Mouse (Mus musculus): ENCODE results near the gene Fgd6. TPM values are rescaled to one million over a fixed set of nuclear protein-coding genes. Genes with fewer than 3 reads are reported as not detected.

Gene Fgd6
- total and polyA plus RNA-seq, 3 experiments = 1.2 to 2.8 TPM; not detected in 1

DNA sequence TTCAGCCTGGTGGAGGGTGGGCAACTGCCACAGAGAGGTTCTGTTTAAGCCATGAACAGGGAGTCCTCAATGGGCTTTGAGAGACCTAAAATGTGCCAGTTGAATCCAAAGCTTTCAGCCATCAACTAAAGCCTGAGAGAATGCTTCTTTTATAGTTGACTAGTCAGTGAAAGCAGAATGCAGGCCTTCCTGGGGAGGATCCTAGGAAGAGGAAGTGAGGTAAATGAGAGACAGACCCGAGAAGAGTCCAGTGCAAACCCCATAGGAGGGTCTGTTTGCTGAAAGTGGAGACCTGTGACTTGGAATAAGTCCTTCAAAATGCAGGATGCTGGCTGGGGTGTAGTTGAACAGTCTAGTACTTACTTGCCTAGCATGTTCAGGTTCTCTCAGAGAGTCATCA, 11.2 kb downstream of the Fgd6 start:
- H3K79me2 ChIP-seq (ENCODE audit: control insufficient read depth, insufficient read depth, low read length, poor library complexity) = no peaks in the 10 kb centered on the region
- no peaks in the 10 kb centered on the region for H3K27me3 ChIP-seq (ENCODE audit: control insufficient read depth in 1 of 2, insufficient read depth in 2 of 2, low read length in 2 of 2)
- H3K9ac ChIP-seq (ENCODE audit: control insufficient read depth, low read depth, low read length, poor library complexity, severe bottlenecking) = peak overlapping the region; percentile 55
- H3K36me3 ChIP-seq (ENCODE audit: control insufficient read depth in 1 of 2, insufficient read depth in 2 of 2, low read length in 2 of 2) = peaks cover 0 to 15% of the 10 kb centered on the region in 2 experiments; a peak in 2 of 4 replicates
- H3K27ac ChIP-seq (ENCODE audit: control insufficient read depth, low read depth, low read length) = peak overlapping the region; percentile 74
- peak overlapping the region; percentile 20 to 39 for H3K4me3 ChIP-seq (ENCODE audit: control insufficient read depth in 1 of 2, insufficient read depth in 1 of 2, low read depth in 2 of 2, low read length in 2 of 2)
- DNase-seq (ENCODE audit: low read depth, low spot score) = peak; percentile 70
- TF ChIP-seq RAD21 (IDR thresholded peaks at IDR 0.05; ENCODE audit: low read depth, low read length) = no peak
- no peak for TF ChIP-seq TCF12 (IDR thresholded peaks at IDR 0.05; ENCODE audit: low read depth, low read length)
- TF ChIP-seq ELF1 (IDR thresholded peaks at IDR 0.05; ENCODE audit: low read depth, low read length) = no peak
- TF ChIP-seq ZMIZ1 (IDR thresholded peaks at IDR 0.05; ENCODE audit: low read depth, low read length) = no peak
- peak; percentile 63 for TF ChIP-seq HCFC1 (IDR thresholded peaks at IDR 0.05; ENCODE audit: low read depth, low read length)
- no peak for TF ChIP-seq E2F4 (IDR thresholded peaks at IDR 0.05; ENCODE audit: borderline replicate concordance, low read depth, low read length)
- TF ChIP-seq POLR2AphosphoS5 (IDR thresholded peaks at IDR 0.05; ENCODE audit: borderline replicate concordance, low read depth, low read length) = no peak
- no peak for TF ChIP-seq MYC (IDR thresholded peaks at IDR 0.05; ENCODE audit: low read depth, low read length)
- no peak for TF ChIP-seq MAZ (IDR thresholded peaks at IDR 0.05; ENCODE audit: low read depth, low read length)
- peak; percentile 19; the same call in 1 of the 2 replicates for TF ChIP-seq NELFE (IDR thresholded peaks at IDR 0.05; ENCODE audit: low read depth, low read length)
- TF ChIP-seq TBP (IDR thresholded peaks at IDR 0.05; ENCODE audit: low read depth, low read length) = 0 out of 2 replicates have a peak, but pooled peaks have one; percentile 20
- no peak for TF ChIP-seq JUND (IDR thresholded peaks at IDR 0.05; ENCODE audit: low read depth, low read length)
- no peaks in the 10 kb centered on the region for H3K9me3 ChIP-seq (replicated peaks; ENCODE audit: insufficient read depth, low read length)
- peaks cover 6 to 22% of the 10 kb centered on the region in 2 experiments for H3K4me1 ChIP-seq (ENCODE audit: control insufficient read depth in 1 of 2, insufficient read depth in 2 of 2, low read length in 2 of 2)

DNA sequence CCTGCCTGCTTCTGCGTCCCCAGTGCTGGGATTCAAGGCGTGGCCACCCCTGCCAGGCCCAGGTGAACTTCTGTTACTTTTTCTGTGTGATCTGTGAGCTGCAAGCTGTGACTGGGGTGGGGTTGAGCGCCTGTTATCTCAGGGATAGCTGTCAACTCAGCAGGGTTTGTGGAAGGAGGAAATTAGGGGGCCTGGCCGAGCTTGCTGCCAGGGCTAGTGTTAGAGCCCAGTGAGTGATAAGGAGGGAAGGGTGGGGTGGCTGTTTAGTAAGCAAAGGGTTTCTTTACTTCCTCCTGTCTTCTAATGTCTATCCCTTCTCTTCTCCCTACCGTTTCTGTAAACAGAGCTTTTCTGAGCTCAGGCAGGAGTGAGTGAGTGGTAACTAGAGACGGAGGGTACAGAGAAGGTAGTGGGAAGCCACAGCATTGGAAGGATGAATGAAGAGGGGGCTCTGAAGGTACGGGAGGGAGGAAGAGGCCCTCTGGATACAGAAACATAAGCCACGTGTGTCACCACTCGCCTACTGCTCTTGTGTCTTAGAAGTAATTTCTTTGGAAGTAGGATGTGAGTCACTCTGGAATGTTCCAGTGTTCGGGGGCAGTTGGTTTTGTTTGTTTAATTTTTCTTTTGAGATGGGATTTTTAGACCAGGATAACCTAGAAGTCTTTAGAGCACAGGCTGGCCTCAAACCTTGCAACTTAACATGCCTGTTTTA, 12.2 kb downstream of the Fgd6 start:
- Histone ChIP-seq H3K36me3 (ENCODE audit: control insufficient read depth in 1 of 2, insufficient read depth in 2 of 2, low read length in 2 of 2) (peaks cover 0 to 15% of the 10 kb centered on the region in 2 experiments; a peak in 2 of 4 replicates), H3K27ac (ENCODE audit: control insufficient read depth, low read depth, low read length) (peak overlapping the region; percentile 90), H3K4me1 (ENCODE audit: control insufficient read depth in 1 of 2, insufficient read depth in 2 of 2, low read length in 2 of 2) (peaks cover 6 to 22% of the 10 kb centered on the region in 2 experiments), H3K9ac (ENCODE audit: control insufficient read depth, low read depth, low read length, poor library complexity, severe bottlenecking) (peak overlapping the region; percentile 55), H3K27me3 (ENCODE audit: control insufficient read depth in 1 of 2, insufficient read depth in 2 of 2, low read length in 2 of 2) (no peaks in the 10 kb centered on the region), H3K79me2 (ENCODE audit: control insufficient read depth, insufficient read depth, low read length, poor library complexity) (no peaks in the 10 kb centered on the region), H3K9me3 (replicated peaks; ENCODE audit: insufficient read depth, low read length) (no peaks in the 10 kb centered on the region), H3K4me3 (ENCODE audit: control insufficient read depth in 1 of 2, insufficient read depth in 1 of 2, low read depth in 2 of 2, low read length in 2 of 2) (peak overlapping the region; percentile 43 to 44)
- peak; percentile 94 for DNase-seq (ENCODE audit: low read depth, low spot score)
- TF ChIP-seq KAT2A (conservative IDR thresholded peaks at IDR 0.05; ENCODE audit: low read depth, low read length) (no peak), MXI1 (IDR thresholded peaks at IDR 0.05; ENCODE audit: low read depth, low read length) (peak; percentile 28; the same call in 1 of the 2 replicates), ZNF384 (IDR thresholded peaks at IDR 0.05; ENCODE audit: low read depth, low read length) (no peak), ZC3H11A (IDR thresholded peaks at IDR 0.05; ENCODE audit: low read depth, low read length) (no peak), MEF2A (IDR thresholded peaks at IDR 0.05; ENCODE audit: extremely low read depth, insufficient replicate concordance, low read depth, low read length, poor library complexity, severe bottlenecking) (no peak), CTCF (IDR thresholded peaks at IDR 0.05 in 2 of 3, conservative IDR thresholded peaks at IDR 0.05 in 1 of 3; ENCODE audit: control insufficient read depth in 1 of 3, insufficient read depth in 1 of 3, low read depth in 2 of 3, low read length in 3 of 3, poor library complexity in 1 of 3, severe bottlenecking in 1 of 3) (no peak), USF2 (IDR thresholded peaks at IDR 0.05; ENCODE audit: borderline replicate concordance in 1 of 2, insufficient read depth in 1 of 2, low read depth in 1 of 2, low read length in 2 of 2) (no peak), NELFE (IDR thresholded peaks at IDR 0.05; ENCODE audit: low read depth, low read length) (no peak), POLR2A (IDR thresholded peaks at IDR 0.05; ENCODE audit: control insufficient read depth in 1 of 2, insufficient read depth in 1 of 2, low read depth in 1 of 2, low read length in 2 of 2, poor library complexity in 1 of 2) (no peak), CHD2 (IDR thresholded peaks at IDR 0.05; ENCODE audit: low read length) (no peak), ETS1 (IDR thresholded peaks at IDR 0.05; ENCODE audit: low read depth, low read length) (peak; percentile 79), NRF1 (IDR thresholded peaks at IDR 0.05; ENCODE audit: insufficient read depth, low read depth, low read length, poor library complexity, severe bottlenecking) (no peak), HCFC1 (IDR thresholded peaks at IDR 0.05; ENCODE audit: low read depth, low read length) (0 out of 2 replicates have a peak, but pooled peaks have one; percentile 18), MYB (IDR thresholded peaks at IDR 0.05; ENCODE audit: low read depth, low read length) (no peak), MAX (IDR thresholded peaks at IDR 0.05; ENCODE audit: low read length) (peak; percentile 50; the same call in 1 of the 2 replicates), POLR2AphosphoS5 (IDR thresholded peaks at IDR 0.05; ENCODE audit: borderline replicate concordance, low read depth, low read length) (no peak), ZKSCAN1 (IDR thresholded peaks at IDR 0.05; ENCODE audit: low read depth, low read length) (no peak), MYC (IDR thresholded peaks at IDR 0.05; ENCODE audit: low read depth, low read length) (peak; percentile 65), CHD1 (IDR thresholded peaks at IDR 0.05; ENCODE audit: low read depth, low read length) (no peak), TCF12 (IDR thresholded peaks at IDR 0.05; ENCODE audit: low read depth, low read length) (peak; percentile 61; the same call in 1 of the 2 replicates), E2F4 (IDR thresholded peaks at IDR 0.05; ENCODE audit: borderline replicate concordance, low read depth, low read length) (no peak), USF1 (IDR thresholded peaks at IDR 0.05; ENCODE audit: low read depth, low read length) (no peak), TBP (IDR thresholded peaks at IDR 0.05; ENCODE audit: low read depth, low read length) (0 out of 2 replicates have a peak, but pooled peaks have one; percentile 48)

Data from MEL (cell line).